ENCODE assay signal across 9 mouse cellular contexts in the genomic region with DNA sequence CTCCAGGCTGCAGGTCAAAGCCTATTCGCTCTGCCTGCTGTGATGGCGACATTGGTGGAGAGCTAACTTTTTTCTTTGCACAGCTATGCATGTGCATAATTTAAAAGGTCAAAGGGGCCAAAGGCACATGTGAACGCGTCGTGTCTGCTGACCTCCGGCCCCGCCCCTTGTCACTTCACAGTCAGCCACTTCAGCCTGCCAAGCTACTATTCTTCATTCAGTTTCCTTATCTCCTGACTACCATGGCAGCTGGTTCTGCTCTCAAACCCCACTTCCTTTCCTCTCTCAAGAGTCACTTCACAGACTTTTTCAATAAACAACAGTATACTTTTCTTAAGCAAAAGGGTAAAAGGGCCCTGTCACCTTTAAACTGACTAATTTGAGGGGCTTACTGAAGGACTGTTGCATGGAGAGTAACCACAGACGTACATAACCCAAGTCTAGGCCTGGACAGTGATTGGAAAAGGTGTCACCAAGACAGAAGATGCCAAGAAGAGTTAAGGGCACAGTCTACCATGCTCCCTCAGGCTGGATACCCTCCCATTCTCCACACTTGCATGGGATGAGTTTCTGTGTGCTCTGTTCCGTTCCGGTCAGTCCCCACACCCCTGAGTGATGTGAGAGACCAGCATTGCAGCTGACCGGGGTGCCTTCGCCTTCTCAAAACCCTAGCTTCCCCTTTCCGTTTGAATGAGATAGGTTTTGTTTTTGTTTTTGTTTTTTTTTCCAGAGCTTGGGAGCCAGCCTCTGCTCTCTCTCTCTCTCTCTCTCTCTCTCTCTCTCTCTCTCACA. TPM values are rescaled to one million over a fixed set of nuclear protein-coding genes. Genes with fewer than 3 reads are reported as not detected.
DNase-seq lines count a peak whose midpoint lies in the region; ATAC-seq and TF ChIP-seq lines count a peak whose summit lies in the region.
"Had no signal": no experiment of that assay in that cellular context is flagged by ENCODE, and none has a peak within 500 bp of the region (broad histone marks: within the 10 kb centered on the region; RNA-seq: fewer than 3 reads in every experiment).

No protein-coding gene starts in this region.

- no peaks in the 10 kb centered on the region for H3K9me3 ChIP-seq in hindbrain, embryonic 10.5 days
- H3K9me3 ChIP-seq in hindbrain, embryonic 14.5 days (ENCODE audit: control insufficient read depth, low read length) = no peaks in the 10 kb centered on the region
- no peaks in the 10 kb centered on the region for H3K9me3 ChIP-seq in heart, embryonic 10.5 days
- no peaks in the 10 kb centered on the region for H3K9me3 ChIP-seq in liver, embryonic 13.5 days (replicated peaks)

- H3K9ac ChIP-seq in hindbrain, embryonic 14.5 days = no peak overlapping the region
- peak overlapping the region; percentile 22; the same call in 1 of the 2 replicates for H3K9ac ChIP-seq in liver, embryonic 13.5 days

- no peak for ATAC-seq in hindbrain, embryonic 14.5 days (ENCODE audit: low FRiP score)
- ATAC-seq in liver, embryonic 13.5 days (ENCODE audit: low read depth) = peak; percentile 16; the same call in 1 of the 2 replicates

- TF ChIP-seq CTCF in small intestine, adult 2 months (IDR thresholded peaks at IDR 0.05; ENCODE audit: extremely low read depth, insufficient read length, insufficient replicate concordance, low read depth, low read length) = no peak

- H3K27me3 ChIP-seq in hindbrain, embryonic 10.5 days (ENCODE audit: insufficient read depth, poor library complexity, severe bottlenecking) = no peaks in the 10 kb centered on the region
- no peaks in the 10 kb centered on the region for H3K27me3 ChIP-seq in hindbrain, embryonic 14.5 days (ENCODE audit: control insufficient read depth, insufficient read depth, low read length)
- H3K27me3 ChIP-seq in heart, embryonic 10.5 days (ENCODE audit: insufficient read depth, poor library complexity, severe bottlenecking) = no peaks in the 10 kb centered on the region
- H3K27me3 ChIP-seq in liver, embryonic 13.5 days = no peaks in the 10 kb centered on the region
- no peaks in the 10 kb centered on the region for H3K27me3 ChIP-seq in small intestine, adult 2 months (ENCODE audit: control insufficient read depth, insufficient read depth, low read length)

- TF ChIP-seq POLR2A in small intestine, adult 2 months (IDR thresholded peaks at IDR 0.05; ENCODE audit: low read depth, low read length) = no peak

- DNase-seq in hindbrain, embryonic 10.5 days (ENCODE audit: low spot score) = peak; percentile 38
- DNase-seq in hindbrain, embryonic 14.5 days (ENCODE audit: low spot score) = no peak
- peak; percentile 88 for DNase-seq in heart, embryonic 10.5 days (ENCODE audit: low spot score)
- peak; percentile 40 for DNase-seq in liver, embryonic 13.5 days
- no peak for DNase-seq in adrenal gland, postnatal 10 days
- DNase-seq in adrenal gland, postnatal 4 days (ENCODE audit: low spot score in 2 of 2) = no peak
- no peak for DNase-seq in layer of hippocampus, adult 8-10 months (ENCODE audit: low spot score in 2 of 2)

- WGBS in hindbrain, embryonic 10.5 days = 51% methylated on average over 13 of the region's 13 CpGs
- 51% methylated on average over 13 of the region's 13 CpGs for WGBS in hindbrain, embryonic 14.5 days
- WGBS in heart, embryonic 10.5 days = 32% methylated on average over 13 of the region's 13 CpGs
- 19% methylated on average over 13 of the region's 13 CpGs for whole genome bisulfite sequencing in liver, embryonic 13.5 days (ENCODE audit: insufficient replicate concordance)
- 35% methylated on average over 13 of the region's 13 CpGs for WGBS in small intestine, adult 2 months

- H3K4me2 ChIP-seq in hindbrain, embryonic 14.5 days (replicated peaks) = no peak overlapping the region
- no peak overlapping the region for H3K4me2 ChIP-seq in liver, embryonic 13.5 days

- H3K36me3 ChIP-seq in hindbrain, embryonic 10.5 days = no peaks in the 10 kb centered on the region
- no peaks in the 10 kb centered on the region for H3K36me3 ChIP-seq in hindbrain, embryonic 14.5 days (replicated peaks; ENCODE audit: control insufficient read depth, insufficient read depth)
- no peaks in the 10 kb centered on the region for H3K36me3 ChIP-seq in heart, embryonic 10.5 days
- no peaks in the 10 kb centered on the region for H3K36me3 ChIP-seq in liver, embryonic 13.5 days
- no peaks in the 10 kb centered on the region for H3K36me3 ChIP-seq in small intestine, adult 2 months (ENCODE audit: control insufficient read depth, insufficient read depth, low read length)

- peaks cover 38% of the 10 kb centered on the region for H3K4me1 ChIP-seq in hindbrain, embryonic 10.5 days (replicated peaks)
- peaks cover 8% of the 10 kb centered on the region; the same call in 1 of the 2 replicates for H3K4me1 ChIP-seq in hindbrain, embryonic 14.5 days (replicated peaks; ENCODE audit: control insufficient read depth, insufficient read depth, low read length)
- H3K4me1 ChIP-seq in heart, embryonic 10.5 days = peaks cover 68% of the 10 kb centered on the region
- H3K4me1 ChIP-seq in liver, embryonic 13.5 days (replicated peaks) = peaks cover 61% of the 10 kb centered on the region
- H3K4me1 ChIP-seq in small intestine, adult 2 months (ENCODE audit: control insufficient read depth, insufficient read depth, insufficient read length, low read length) = peaks cover 44% of the 10 kb centered on the region

- no peak overlapping the region for H3K27ac ChIP-seq in hindbrain, embryonic 10.5 days
- H3K27ac ChIP-seq in hindbrain, embryonic 14.5 days = no peak overlapping the region
- H3K27ac ChIP-seq in heart, embryonic 10.5 days = peak overlapping the region; percentile 74
- peak overlapping the region; percentile 80 for H3K27ac ChIP-seq in liver, embryonic 13.5 days
- peak overlapping the region; percentile 95 for H3K27ac ChIP-seq in small intestine, adult 2 months (ENCODE audit: insufficient read depth, low read depth, low read length)

- no peak overlapping the region for H3K4me3 ChIP-seq in hindbrain, embryonic 10.5 days
- H3K4me3 ChIP-seq in hindbrain, embryonic 14.5 days (replicated peaks; ENCODE audit: low read length) = no peak overlapping the region
- H3K4me3 ChIP-seq in heart, embryonic 10.5 days = peak overlapping the region; percentile 8; the same call in 1 of the 2 replicates
- H3K4me3 ChIP-seq in liver, embryonic 13.5 days (replicated peaks) = no peak overlapping the region
- no peak overlapping the region for H3K4me3 ChIP-seq in small intestine, adult 2 months (ENCODE audit: low read depth, low read length)

RNA-seq across cellular contexts. Expression of gene Ldha, which starts 10.3 kb away (rescaled TPM):
- polyA plus RNA-seq in hindbrain, embryonic 10.5 days (2016; fragmentation: Nextera tagmentation; extraction: Ambion mirVana) = 2,204 and 3,422 TPM in 2 replicates
- polyA plus RNA-seq in hindbrain, embryonic 14.5 days (2014; fragmentation: Nextera tagmentation; extraction: Ambion mirVana) = 545 and 632 TPM in 2 replicates
- 4,161 and 4,393 TPM in 2 replicates for polyA plus RNA-seq in heart, embryonic 10.5 days (2016; fragmentation: Nextera tagmentation; extraction: Ambion mirVana)
- polyA plus RNA-seq in liver, embryonic 13.5 days (2015; fragmentation: Nextera tagmentation; extraction: Ambion mirVana) = 1,268 and 1,277 TPM in 2 replicates
- 766 and 1,649 TPM in 2 replicates for polyA plus RNA-seq in small intestine, adult 2 months (2012; rRNA removed)
- total RNA-seq in adrenal gland, postnatal 10 days (2021) = 100 to 1,000 TPM; 693 to 863 TPM
- total RNA-seq in adrenal gland, postnatal 4 days (2021) = 100 to 1,000 TPM; 280 to 348 TPM
- total RNA-seq in layer of hippocampus, adult 8-10 months (2022) = 100 to 1,000 TPM; 286 to 315 (median 301) TPM

RNA-seq across cellular contexts. Expression of gene Ldhc, which starts 30.0 kb away (rescaled TPM):
- polyA plus RNA-seq in hindbrain, embryonic 10.5 days (2016; fragmentation: Nextera tagmentation; extraction: Ambion mirVana) = not detected in 2 replicates
- 0.19 and 0.29 TPM in 2 replicates for polyA plus RNA-seq in hindbrain, embryonic 14.5 days (2014; fragmentation: Nextera tagmentation; extraction: Ambion mirVana)
- polyA plus RNA-seq in heart, embryonic 10.5 days (2016; fragmentation: Nextera tagmentation; extraction: Ambion mirVana) = 0.13 TPM in 1 of 2 replicates, not detected in the other
- polyA plus RNA-seq in liver, embryonic 13.5 days (2015; fragmentation: Nextera tagmentation; extraction: Ambion mirVana) = 0.19 and 0.55 TPM in 2 replicates
- not detected in 2 replicates for polyA plus RNA-seq in small intestine, adult 2 months (2012; rRNA removed)
- not detected for total RNA-seq in adrenal gland, postnatal 10 days (2021)
- not detected for total RNA-seq in adrenal gland, postnatal 4 days (2021)
- not detected for total RNA-seq in layer of hippocampus, adult 8-10 months (2022)
- total RNA-seq: left cerebral cortex, postnatal 25 days had no signal

RNA-seq across cellular contexts. Expression of gene Gtf2h1, which starts 35.1 kb away (rescaled TPM):
- 42.0 and 53.0 TPM in 2 replicates for polyA plus RNA-seq in hindbrain, embryonic 10.5 days (2016; fragmentation: Nextera tagmentation; extraction: Ambion mirVana)
- polyA plus RNA-seq in hindbrain, embryonic 14.5 days (2014; fragmentation: Nextera tagmentation; extraction: Ambion mirVana) = 36.1 and 43.8 TPM in 2 replicates
- 40.6 and 45.1 TPM in 2 replicates for polyA plus RNA-seq in heart, embryonic 10.5 days (2016; fragmentation: Nextera tagmentation; extraction: Ambion mirVana)
- polyA plus RNA-seq in liver, embryonic 13.5 days (2015; fragmentation: Nextera tagmentation; extraction: Ambion mirVana) = 42.2 and 53.1 TPM in 2 replicates
- 3.1 and 5.9 TPM in 2 replicates for polyA plus RNA-seq in small intestine, adult 2 months (2012; rRNA removed)
- 10 to 100 TPM; 36.1 to 37.1 TPM for total RNA-seq in adrenal gland, postnatal 10 days (2021)
- 10 to 100 TPM; 39.5 to 47.1 TPM for total RNA-seq in adrenal gland, postnatal 4 days (2021)
- total RNA-seq in layer of hippocampus, adult 8-10 months (2022) = 10 to 100 TPM; 34.4 to 40.6 (median 36.0) TPM

RNA-seq across cellular contexts. Expression of gene Hps5, which starts 35.1 kb away (rescaled TPM):
- polyA plus RNA-seq in hindbrain, embryonic 10.5 days (2016; fragmentation: Nextera tagmentation; extraction: Ambion mirVana) = 20.0 and 21.1 TPM in 2 replicates
- 12.7 and 13.0 TPM in 2 replicates for polyA plus RNA-seq in hindbrain, embryonic 14.5 days (2014; fragmentation: Nextera tagmentation; extraction: Ambion mirVana)
- polyA plus RNA-seq in heart, embryonic 10.5 days (2016; fragmentation: Nextera tagmentation; extraction: Ambion mirVana) = 13.9 and 14.5 TPM in 2 replicates
- 5.8 and 8.2 TPM in 2 replicates for polyA plus RNA-seq in liver, embryonic 13.5 days (2015; fragmentation: Nextera tagmentation; extraction: Ambion mirVana)
- 14.4 and 22.7 TPM in 2 replicates for polyA plus RNA-seq in small intestine, adult 2 months (2012; rRNA removed)
- 10 to 100 TPM; 21.7 to 21.9 TPM for total RNA-seq in adrenal gland, postnatal 10 days (2021)
- 10 to 100 TPM; 25.0 to 31.2 TPM for total RNA-seq in adrenal gland, postnatal 4 days (2021)
- 10 to 100 TPM; 15.9 to 22.1 (median 17.5) TPM for total RNA-seq in layer of hippocampus, adult 8-10 months (2022)

Comparison
In these comparisons a context has a peak if more than half of its experiments do, and no peak if none do; other contexts are left out.
1. DNase-seq: peak in hindbrain, embryonic 10.5 days (single experiment), heart, embryonic 10.5 days (single experiment) and liver, embryonic 13.5 days (single experiment); none in hindbrain, embryonic 14.5 days (single experiment), adrenal gland, postnatal 10 days (single experiment), adrenal gland, postnatal 4 days (0 of 2) and layer of hippocampus, adult 8-10 months (0 of 2).
2. H3K27ac ChIP-seq: peak in heart, embryonic 10.5 days (single experiment), liver, embryonic 13.5 days (single experiment) and small intestine, adult 2 months (single experiment); none in hindbrain, embryonic 10.5 days (single experiment) and hindbrain, embryonic 14.5 days (single experiment).